Mouse (Mus musculus) olfactory bulb, adult 2 months (tissue): ENCODE results near the gene Plekhh2. TPM values are rescaled to one million over a fixed set of nuclear protein-coding genes. Genes with fewer than 3 reads are reported as not detected.

ENCODE experiments used
- H3K27ac ChIP-seq: fragments of 200-500 bp; 2 replicates; pipeline ENCODE4 v1.5.1; 2012; ENCODE audit warnings: low read depth, low read length; ENCODE audit not compliant: insufficient read depth
- H3K4me1 ChIP-seq: fragments of 200-500 bp; 2 replicates; pipeline ENCODE4 v1.6.1; 2012; ENCODE audit warnings: low read length; ENCODE audit not compliant: control insufficient read depth, insufficient read depth
- H3K4me3 ChIP-seq: fragments of 200-500 bp; 2 replicates; pipeline ENCODE4 v1.5.1; 2012; ENCODE audit warnings: mild to moderate bottlenecking, low read depth, low read length, moderate library complexity; ENCODE audit not compliant: insufficient read depth
- CTCF ChIP-seq: fragments of 200-500 bp; IDR thresholded peaks from 2 replicates; pipeline ENCODE4 v1.5.1; 2012; ENCODE audit warnings: low read depth, mild to moderate bottlenecking, low read length, moderate library complexity; ENCODE audit not compliant: insufficient read depth
- POLR2A ChIP-seq: fragments of 200-500 bp; IDR thresholded peaks from 2 replicates; pipeline ENCODE4 v1.6.1; 2012; ENCODE audit warnings: mild to moderate bottlenecking, low read depth, low read length, moderate library complexity; ENCODE audit not compliant: insufficient read depth
- WGBS: fragments of 180-500 bp; shearing (Covaris S2); methylation state at CpG from one replicate; pipeline ENCODE4 v1.1.7; 2018; 5-methylcytosine and 5-hydroxymethylcytosine counted together
- polyA plus RNA-seq: library from polyadenylated mRNA; stranded (reverse); fragments of >200 nt; gene quantifications from 2 replicates; pipeline ENCODE4 v1.2.4, GENCODE M21; 2012; ENCODE audit warnings: low replicate concordance; ENCODE audit not compliant: missing spikeins, insufficient read depth, insufficient read length

Plekhh2 gene
- polyA plus RNA-seq, 1 experiment: not detected

- Histone ChIP-seq H3K4me1 (0 out of 2 replicates have a peak, but pooled peaks cover 2% of the 10 kb centered on the region), H3K27ac (no peak overlapping the region), H3K4me3 (no peak overlapping the region)
- WGBS: 88% methylated on average over 4 of the region's 4 CpGs
- TF ChIP-seq CTCF (no peak), POLR2A (no peak)
Observed at GRCm38 (mm10) chr17:84608606-84609005, 96.9 kb downstream of the Plekhh2 start.

- H3K4me3 ChIP-seq: no peak overlapping the region
- H3K4me1 ChIP-seq: no peaks in the 10 kb centered on the region
- TF ChIP-seq CTCF (no peak), POLR2A (no peak)
- 93% methylated on average over 9 of the region's 9 CpGs for WGBS
- no peak overlapping the region for H3K27ac ChIP-seq
Observed at GRCm38 (mm10) chr17:84611500-84611899, 99.8 kb downstream of the Plekhh2 start.

DNA sequence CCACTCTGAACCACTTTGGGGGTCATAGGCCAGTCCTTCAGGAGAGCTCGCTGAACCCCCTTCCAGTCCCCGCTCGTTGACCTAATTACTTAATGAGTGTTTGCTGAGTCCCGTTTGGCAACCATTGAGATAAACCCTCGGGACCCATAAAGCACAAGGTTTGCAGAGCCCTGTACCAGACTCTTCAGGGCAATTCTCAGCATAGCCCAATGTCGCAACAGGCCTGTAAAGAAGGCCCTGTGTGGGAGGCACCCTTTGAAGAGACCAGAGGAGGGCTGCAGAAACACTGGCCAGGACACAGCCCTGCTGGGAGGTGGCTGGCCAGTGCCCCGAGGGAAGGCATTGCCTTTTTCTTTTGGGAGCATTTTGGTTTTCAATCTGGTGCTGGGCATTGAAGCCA, 100.3 kb downstream of the Plekhh2 start:
- no peak for TF ChIP-seq POLR2A
- no peak for TF ChIP-seq CTCF
- 69% methylated on average over 7 of the region's 7 CpGs for WGBS

GRCm38 (mm10) chr17:84615811-84616210, 104.1 kb downstream of the Plekhh2 start:
- 64% methylated on average over 11 of the region's 11 CpGs for WGBS

More for the DNA sequence above, 100.3 kb downstream of the Plekhh2 start:
- no peak overlapping the region for H3K4me3 ChIP-seq
- H3K27ac ChIP-seq: no peak overlapping the region
- H3K4me1 ChIP-seq: no peaks in the 10 kb centered on the region

GRCm38 (mm10) chr17:84616526-84617074, 104.9 kb downstream of the Plekhh2 start:
- WGBS: 92% methylated on average over 6 of the region's 6 CpGs
- Histone ChIP-seq H3K27ac (no peak overlapping the region), H3K4me3 (no peak overlapping the region), H3K4me1 (no peaks in the 10 kb centered on the region)
- TF ChIP-seq POLR2A (no peak), CTCF (no peak)

More at GRCm38 (mm10) chr17:84615811-84616210, 104.1 kb downstream of the Plekhh2 start:
- Histone ChIP-seq H3K27ac (no peak overlapping the region), H3K4me3 (no peak overlapping the region), H3K4me1 (no peaks in the 10 kb centered on the region)
- TF ChIP-seq CTCF: no peak
- TF ChIP-seq POLR2A: no peak

DNA sequence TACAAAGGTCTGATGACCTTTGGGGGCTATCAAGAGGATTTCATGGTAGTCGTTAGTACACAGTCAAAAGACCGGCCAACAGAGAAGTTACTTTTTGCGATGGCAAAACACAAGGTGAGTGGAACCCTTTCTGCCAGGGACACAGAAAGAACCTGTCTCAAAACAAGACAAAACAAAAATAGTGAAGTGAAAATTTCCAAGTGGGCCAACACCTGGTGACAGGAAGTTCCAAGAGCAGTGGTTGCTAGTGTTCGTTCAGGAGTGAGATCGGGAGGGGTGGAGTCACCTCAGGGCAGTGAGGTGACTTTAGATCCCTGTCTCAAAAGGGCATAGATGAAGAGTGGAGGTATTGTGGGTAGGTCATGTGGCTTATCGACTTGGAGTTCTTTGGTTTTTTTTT, 106.3 kb downstream of the Plekhh2 start:
- Histone ChIP-seq H3K4me3 (no peak overlapping the region), H3K27ac (no peak overlapping the region), H3K4me1 (no peaks in the 10 kb centered on the region)
- 93% methylated on average over 6 of the region's 6 CpGs for WGBS
- TF ChIP-seq POLR2A (no peak), CTCF (no peak)

- H3K4me3 ChIP-seq: no peak overlapping the region
- 88% methylated on average over 7 of the region's 7 CpGs for WGBS
- TF ChIP-seq CTCF: no peak
- no peak for TF ChIP-seq POLR2A
Observed at GRCm38 (mm10) chr17:84619112-84619511, 107.4 kb downstream of the Plekhh2 start.

DNA sequence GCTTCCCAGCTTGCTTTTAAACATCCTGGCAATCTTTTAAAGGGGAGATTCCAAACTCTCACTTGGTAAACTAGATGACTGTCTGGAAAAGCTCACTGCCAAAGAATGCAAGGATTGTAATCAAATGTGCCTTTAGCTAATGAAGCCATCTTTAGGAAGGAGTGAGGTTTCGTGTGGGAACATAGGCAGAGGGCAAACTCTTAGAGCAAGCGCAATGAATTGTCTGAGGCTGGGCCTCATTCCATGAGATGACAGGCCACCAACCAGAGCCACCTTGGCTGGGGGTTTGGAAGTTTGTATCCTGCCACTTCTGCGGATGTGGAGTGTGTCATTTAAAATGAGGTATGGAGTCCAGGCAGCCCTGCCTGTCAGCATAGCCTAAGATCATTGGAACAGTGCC, 108.4 kb downstream of the Plekhh2 start:
- TF ChIP-seq POLR2A: no peak
- TF ChIP-seq CTCF: no peak
- Histone ChIP-seq H3K4me1 (no peaks in the 10 kb centered on the region), H3K27ac (no peak overlapping the region), H3K4me3 (no peak overlapping the region)
- 87% methylated on average over 3 of the region's 3 CpGs for WGBS

More at GRCm38 (mm10) chr17:84619112-84619511, 107.4 kb downstream of the Plekhh2 start:
- Histone ChIP-seq H3K27ac (no peak overlapping the region), H3K4me1 (no peaks in the 10 kb centered on the region)

DNA sequence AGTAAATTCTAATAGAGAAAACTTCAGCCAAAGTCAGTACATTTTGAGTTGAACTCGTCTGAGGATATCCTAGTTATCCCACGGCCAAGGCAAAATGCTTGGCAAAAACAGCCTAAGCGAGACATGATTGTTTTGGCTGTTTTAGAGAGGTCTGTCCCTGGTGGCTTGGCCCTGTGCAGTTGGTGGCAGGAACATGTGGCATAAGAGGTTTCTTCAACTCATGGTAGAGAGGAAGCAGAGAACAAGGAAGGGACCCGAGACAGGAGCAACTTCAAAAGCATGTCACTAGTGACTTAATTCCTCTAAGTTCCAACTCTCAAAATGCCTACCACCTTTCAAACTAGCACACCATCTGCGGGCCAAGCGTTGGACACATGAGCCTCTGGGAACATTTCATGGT, 108.9 kb downstream of the Plekhh2 start:
- WGBS: 83% methylated on average over 6 of the region's 6 CpGs

DNA sequence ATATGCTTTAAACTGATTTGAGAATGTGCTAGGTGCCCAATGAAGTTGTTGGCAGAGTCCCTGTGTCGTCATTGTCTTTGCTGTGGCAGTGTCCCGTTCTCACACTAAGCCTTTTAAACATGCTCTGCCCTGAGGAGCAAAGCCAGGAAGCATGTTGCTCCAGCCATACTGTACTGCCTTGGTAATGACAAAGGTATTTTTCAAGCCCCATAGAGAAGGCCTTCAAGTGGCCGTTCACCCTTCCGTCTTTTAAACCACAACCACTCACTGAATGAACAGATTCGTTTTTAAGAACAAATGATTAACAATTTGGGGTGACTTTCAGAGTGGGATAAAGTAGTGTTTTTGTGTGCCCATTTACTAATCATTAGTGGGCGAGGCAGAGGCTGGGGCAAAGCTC, 109.5 kb downstream of the Plekhh2 start:
- WGBS: 82% methylated on average over 6 of the region's 6 CpGs
- no peaks in the 10 kb centered on the region for H3K4me1 ChIP-seq
- H3K27ac ChIP-seq: no peak overlapping the region
- H3K4me3 ChIP-seq: no peak overlapping the region
- no peak for TF ChIP-seq POLR2A
- no peak for TF ChIP-seq CTCF

More for the DNA sequence above, 108.9 kb downstream of the Plekhh2 start:
- TF ChIP-seq CTCF: no peak
- TF ChIP-seq POLR2A: no peak
- no peak overlapping the region for H3K4me3 ChIP-seq
- no peak overlapping the region for H3K27ac ChIP-seq
- no peaks in the 10 kb centered on the region for H3K4me1 ChIP-seq
